Mouse (Mus musculus) heart, embryonic 14.5 days (tissue): ENCODE measurements at regions not wholly inside any gene's neighbourhood (a gene's known extent, or its start where the extent isn't known, plus 50 kb on each side); places are given as distances from the start of the nearest gene placed in this dataset.

ENCODE experiments used
- ATAC-seq: fragments of 200-750 bp; cut with Nextera tagmentation; 2 replicates; pipeline ENCODE4 v1.8.0; 2017; ENCODE audit warnings: low read depth, moderate TSS enrichment; ENCODE audit not compliant: insufficient number of reproducible peaks, insufficient read depth, low FRiP score
- H3K27ac ChIP-seq, 2 experiments: fragments of 200-500 bp in 1 of 2; fragments of 300-500 bp in 1 of 2; sonication (generic) in 1 of 2; replicated peaks in 1 of 2; 2 replicates each; pipeline ENCODE4 v1.5.1; 2012 to 2014; ENCODE audit warnings: low read depth in 2 of 2, low read length in 2 of 2, control low read depth in 1 of 2, mild to moderate bottlenecking in 1 of 2, mixed read lengths in 1 of 2; ENCODE audit not compliant: control insufficient read depth in 1 of 2, insufficient read depth in 1 of 2
- H3K27me3 ChIP-seq: fragments of 300-500 bp; sonication (generic); 2 replicates; pipeline ENCODE4 v1.6.1; 2014; ENCODE audit warnings: mild to moderate bottlenecking, low read length, control low read depth; ENCODE audit not compliant: control insufficient read depth, insufficient read depth
- H3K36me3 ChIP-seq: fragments of 300-500 bp; sonication (generic); 2 replicates; pipeline ENCODE4 v1.6.1; 2014; ENCODE audit warnings: mild to moderate bottlenecking, control low read depth, low read length, mixed read lengths; ENCODE audit not compliant: control insufficient read depth, insufficient read depth
- H3K4me1 ChIP-seq, 2 experiments: fragments of 200-500 bp in 1 of 2; fragments of 300-500 bp in 1 of 2; sonication (generic) in 1 of 2; 2 replicates each; pipeline ENCODE4 v1.6.1; 2012 to 2014; ENCODE audit warnings: low read length in 2 of 2, control low read depth in 1 of 2, mixed read lengths in 1 of 2; ENCODE audit not compliant: control insufficient read depth in 2 of 2, insufficient read depth in 2 of 2
- H3K4me2 ChIP-seq: fragments of 300-500 bp; sonication (generic); 2 replicates; pipeline ENCODE4 v1.6.1; 2014; ENCODE audit warnings: mild to moderate bottlenecking, low read length
- H3K4me3 ChIP-seq, 2 experiments: fragments of 200-500 bp in 1 of 2; fragments of 300-500 bp in 1 of 2; sonication (generic) in 1 of 2; 2 replicates each; pipeline ENCODE4 v1.5.1; 2012 to 2014; ENCODE audit warnings: low read length in 2 of 2, mild to moderate bottlenecking in 2 of 2, control low read depth in 1 of 2, low read depth in 1 of 2, moderate library complexity in 1 of 2; ENCODE audit not compliant: control insufficient read depth in 1 of 2, insufficient read depth in 1 of 2
- H3K9ac ChIP-seq: fragments of 300-500 bp; sonication (generic); 2 replicates; pipeline ENCODE4 v1.6.1; 2014; ENCODE audit warnings: mild to moderate bottlenecking, low read length
- H3K9me3 ChIP-seq: fragments of 300-500 bp; sonication (generic); 2 replicates; pipeline ENCODE4 v1.6.1; 2016; ENCODE audit warnings: low read length, control low read depth; ENCODE audit not compliant: control insufficient read depth
- WGBS: fragments of 180-500 bp; shearing (Covaris S2); extraction: QIAGEN DNeasy Blood & Tissue Kit; methylation state at CpG from one replicate; pipeline ENCODE4 v1.1.7; 2014; 5-methylcytosine and 5-hydroxymethylcytosine counted together

DNA sequence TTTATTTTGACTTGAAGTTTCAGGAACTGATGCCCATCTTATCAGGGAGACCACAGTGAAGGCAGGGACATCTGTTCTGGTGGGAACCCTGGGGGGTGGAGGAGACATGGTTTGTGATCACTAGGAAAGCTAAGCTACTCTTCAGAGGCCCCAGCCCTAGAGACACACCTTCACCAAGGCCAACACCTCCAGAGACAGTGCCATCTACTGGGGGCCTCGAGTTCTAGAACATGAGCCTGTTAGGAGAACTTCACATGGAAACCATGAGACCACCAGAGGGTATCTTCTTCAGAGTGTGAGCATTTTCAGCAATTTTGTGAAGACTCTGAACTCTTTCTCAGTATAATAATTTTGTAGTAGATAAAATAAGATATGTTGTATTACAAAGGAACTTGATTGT is 204.5 kb upstream of the Ercc4 start:
- Histone ChIP-seq H3K9me3 (no peaks in the 10 kb centered on the region), H3K27ac (no peak overlapping the region), H3K4me3 (no peak overlapping the region), H3K27me3 (no peaks in the 10 kb centered on the region), H3K4me2 (no peak overlapping the region), H3K4me1 (no peaks in the 10 kb centered on the region), H3K36me3 (no peaks in the 10 kb centered on the region), H3K9ac (no peak overlapping the region)
- 41% methylated on average over 1 of the region's 1 CpGs for WGBS
- no peak for ATAC-seq

DNA sequence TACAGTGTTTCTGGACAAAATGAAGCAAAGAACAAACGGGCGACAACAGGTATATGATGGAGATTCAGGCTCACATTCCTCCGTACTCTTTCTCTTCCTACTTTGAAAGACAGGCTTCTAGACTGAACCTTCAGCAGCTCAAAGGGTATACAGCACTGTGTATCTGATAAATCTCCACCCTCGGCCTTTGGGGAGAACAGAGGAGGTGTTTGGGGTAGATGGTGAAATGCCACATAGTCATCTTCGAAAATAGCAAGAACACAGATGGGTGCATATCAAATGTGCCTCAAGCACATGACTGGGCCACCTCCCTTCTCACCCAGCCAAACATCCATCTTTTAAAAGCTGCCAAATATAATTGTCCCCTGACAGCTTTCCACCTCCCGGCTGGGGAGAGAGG is 184.8 kb upstream of the Ercc4 start:
- no peaks in the 10 kb centered on the region for H3K27me3 ChIP-seq
- no peaks in the 10 kb centered on the region for H3K4me1 ChIP-seq
- H3K4me2 ChIP-seq: no peak overlapping the region
- H3K9me3 ChIP-seq: no peaks in the 10 kb centered on the region
- H3K27ac ChIP-seq: no peak overlapping the region
- no peak for ATAC-seq
- no peaks in the 10 kb centered on the region for H3K36me3 ChIP-seq
- H3K9ac ChIP-seq: no peak overlapping the region
- WGBS: 77% methylated on average over 6 of the region's 6 CpGs
- no peak overlapping the region for H3K4me3 ChIP-seq

DNA sequence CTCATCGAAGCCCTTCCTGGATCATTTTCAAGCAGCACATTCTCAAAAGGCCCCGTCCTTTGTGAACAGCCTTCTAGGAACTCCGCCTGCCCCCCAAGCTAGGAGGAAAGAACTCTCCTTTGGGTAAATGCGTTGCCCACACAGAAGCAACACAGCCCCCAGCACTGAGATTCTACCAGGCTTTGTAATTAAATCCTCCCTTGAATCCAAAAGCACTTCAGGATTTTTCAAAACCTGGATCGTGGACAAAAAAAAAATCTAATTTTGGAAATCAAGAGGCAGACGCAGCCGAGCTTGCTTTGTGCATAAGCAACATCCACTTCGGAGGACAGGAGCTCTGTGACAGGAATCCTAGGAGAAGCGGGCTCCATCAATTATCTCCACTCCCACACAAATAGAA is 183.6 kb upstream of the Ercc4 start:
- Histone ChIP-seq H3K4me1 (no peaks in the 10 kb centered on the region), H3K9me3 (no peaks in the 10 kb centered on the region), H3K36me3 (no peaks in the 10 kb centered on the region), H3K27me3 (no peaks in the 10 kb centered on the region; the same call in 1 of the 2 replicates), H3K4me3 (no peak overlapping the region), H3K4me2 (no peak overlapping the region), H3K27ac (no peak overlapping the region), H3K9ac (no peak overlapping the region)
- WGBS: 83% methylated on average over 9 of the region's 9 CpGs
- ATAC-seq: no peak

DNA sequence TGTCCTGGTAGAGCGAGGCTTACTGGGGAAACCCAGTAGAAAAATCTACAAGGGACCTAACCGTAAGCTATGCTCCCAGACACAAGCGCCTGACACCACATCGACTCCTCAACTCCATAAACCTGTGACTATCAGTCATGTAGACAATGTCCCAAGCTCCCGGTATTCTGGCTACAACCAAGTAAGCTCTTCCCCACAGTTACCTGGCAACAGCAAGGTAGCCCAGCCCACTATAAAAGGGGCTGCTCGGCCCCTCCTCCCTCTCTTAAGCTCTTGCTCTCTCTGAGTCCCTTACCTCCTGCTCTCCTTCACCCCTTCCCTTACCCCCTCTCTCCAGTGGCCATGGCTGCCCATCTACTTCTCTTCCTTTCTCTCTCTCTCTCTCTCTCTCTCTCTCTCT is 178.4 kb upstream of the Ercc4 start:
- Histone ChIP-seq H3K36me3 (no peaks in the 10 kb centered on the region), H3K4me3 (no peak overlapping the region), H3K9ac (no peak overlapping the region), H3K4me1 (no peaks in the 10 kb centered on the region), H3K27ac (no peak overlapping the region), H3K27me3 (no peaks in the 10 kb centered on the region; the same call in 1 of the 2 replicates), H3K4me2 (no peak overlapping the region), H3K9me3 (no peaks in the 10 kb centered on the region)
- no peak for ATAC-seq
- WGBS: 72% methylated on average over 6 of the region's 6 CpGs

DNA sequence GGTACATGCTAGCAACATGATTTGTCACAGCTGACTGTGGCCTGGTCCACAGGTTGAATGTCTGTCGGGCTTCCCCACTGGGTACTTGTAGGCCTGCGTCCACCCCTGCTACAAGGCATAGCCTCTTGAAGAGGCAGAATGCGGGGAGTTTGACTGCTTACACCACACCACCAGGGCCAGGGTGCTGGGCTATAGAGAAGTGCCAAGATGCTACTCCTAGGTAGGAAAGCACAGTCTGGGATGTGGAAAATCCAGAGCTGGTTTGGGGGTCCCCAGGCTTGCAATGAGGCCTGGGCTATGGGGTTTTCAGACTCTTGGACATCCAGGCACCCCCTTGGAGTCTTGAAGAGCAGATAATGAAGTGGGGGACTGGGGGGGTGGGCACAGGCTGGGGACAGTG is 176.5 kb upstream of the Ercc4 start:
- Histone ChIP-seq H3K9ac (no peak overlapping the region), H3K27ac (no peak overlapping the region), H3K4me3 (no peak overlapping the region), H3K4me2 (no peak overlapping the region), H3K9me3 (no peaks in the 10 kb centered on the region), H3K4me1 (no peaks in the 10 kb centered on the region), H3K27me3 (no peaks in the 10 kb centered on the region; the same call in 1 of the 2 replicates), H3K36me3 (no peaks in the 10 kb centered on the region)
- 82% methylated on average over 3 of the region's 3 CpGs for WGBS
- ATAC-seq: no peak

DNA sequence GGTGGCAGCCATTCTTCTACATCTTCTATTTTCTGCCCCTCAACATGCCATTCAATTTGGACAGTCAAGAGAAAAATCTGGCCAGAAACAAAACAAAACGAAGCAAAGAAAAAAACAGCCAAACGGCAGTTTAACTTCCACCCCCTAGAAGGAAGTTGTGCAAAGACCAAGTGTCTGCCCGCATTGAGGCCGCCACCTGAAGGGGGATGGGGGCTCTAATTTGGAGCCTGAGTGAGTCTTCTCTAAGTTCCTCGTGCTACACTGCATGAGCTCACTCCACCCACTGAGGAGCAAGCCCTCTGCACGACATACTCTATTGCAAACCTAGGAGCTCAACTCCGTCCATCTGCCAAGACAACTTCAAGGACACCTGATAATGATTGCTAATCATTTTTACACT is 174.9 kb upstream of the Ercc4 start:
- H3K27me3 ChIP-seq: no peaks in the 10 kb centered on the region; the same call in 1 of the 2 replicates
- no peak for ATAC-seq
- no peak overlapping the region for H3K4me2 ChIP-seq
- H3K27ac ChIP-seq: no peak overlapping the region
- H3K9me3 ChIP-seq: 0 out of 2 replicates have a peak, but pooled peaks cover 2% of the 10 kb centered on the region
- H3K4me3 ChIP-seq: no peak overlapping the region
- no peaks in the 10 kb centered on the region for H3K4me1 ChIP-seq
- 72% methylated on average over 7 of the region's 7 CpGs for WGBS
- no peaks in the 10 kb centered on the region for H3K36me3 ChIP-seq
- H3K9ac ChIP-seq: no peak overlapping the region

DNA sequence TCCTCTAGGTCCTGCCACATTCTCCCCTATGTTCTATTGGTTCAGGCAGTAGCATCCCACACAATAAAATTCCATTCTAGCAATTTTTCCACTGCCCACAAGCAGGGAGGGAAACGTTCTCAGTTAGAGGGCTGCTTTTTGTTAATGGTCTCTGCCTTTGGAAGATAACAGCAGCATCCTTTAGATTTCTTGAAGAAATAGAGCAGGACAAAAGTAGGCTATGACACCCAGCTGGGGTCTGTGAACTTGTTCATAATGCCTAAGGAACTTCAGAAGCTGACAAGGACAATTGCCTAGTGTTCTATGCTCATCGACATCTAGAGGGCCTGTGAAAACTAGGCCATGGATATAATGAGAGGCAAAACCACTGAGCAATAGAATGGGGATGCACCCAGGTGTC is 174.2 kb upstream of the Ercc4 start:
- ATAC-seq: no peak
- Histone ChIP-seq H3K27ac (no peak overlapping the region), H3K4me2 (no peak overlapping the region), H3K9ac (no peak overlapping the region), H3K27me3 (no peaks in the 10 kb centered on the region; the same call in 1 of the 2 replicates), H3K4me3 (no peak overlapping the region), H3K9me3 (0 out of 2 replicates have a peak, but pooled peaks cover 2% of the 10 kb centered on the region), H3K36me3 (no peaks in the 10 kb centered on the region), H3K4me1 (no peaks in the 10 kb centered on the region)
- 72% methylated on average over 2 of the region's 2 CpGs for WGBS

DNA sequence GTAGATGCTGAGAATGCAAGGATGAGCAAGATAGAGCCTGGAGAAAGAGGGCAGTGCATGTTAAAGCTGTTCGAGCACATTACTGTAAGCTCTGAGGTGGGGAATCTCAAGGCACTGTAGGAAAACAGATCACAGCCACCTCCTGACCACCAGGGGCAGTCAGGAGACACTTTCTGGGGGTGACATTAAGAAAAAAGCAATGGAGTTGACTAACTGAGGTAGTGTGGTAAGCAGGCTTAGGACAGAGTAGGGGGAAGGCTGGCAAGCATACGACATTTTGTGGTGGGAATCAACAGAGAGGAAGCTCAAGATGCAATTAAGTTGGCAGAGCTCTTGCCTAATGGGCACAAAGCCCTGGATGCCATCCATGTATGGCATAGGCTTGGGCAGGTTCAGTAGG is 172.9 kb upstream of the Ercc4 start:
- Histone ChIP-seq H3K4me2 (no peak overlapping the region), H3K36me3 (no peaks in the 10 kb centered on the region), H3K9me3 (0 out of 2 replicates have a peak, but pooled peaks cover 2% of the 10 kb centered on the region), H3K27me3 (no peaks in the 10 kb centered on the region), H3K4me3 (no peak overlapping the region), H3K4me1 (no peaks in the 10 kb centered on the region), H3K9ac (no peak overlapping the region), H3K27ac (no peak overlapping the region)
- no peak for ATAC-seq
- 76% methylated on average over 2 of the region's 2 CpGs for WGBS
